Mouse (Mus musculus): ENCODE measurements around the gene Trex1.

DNA sequence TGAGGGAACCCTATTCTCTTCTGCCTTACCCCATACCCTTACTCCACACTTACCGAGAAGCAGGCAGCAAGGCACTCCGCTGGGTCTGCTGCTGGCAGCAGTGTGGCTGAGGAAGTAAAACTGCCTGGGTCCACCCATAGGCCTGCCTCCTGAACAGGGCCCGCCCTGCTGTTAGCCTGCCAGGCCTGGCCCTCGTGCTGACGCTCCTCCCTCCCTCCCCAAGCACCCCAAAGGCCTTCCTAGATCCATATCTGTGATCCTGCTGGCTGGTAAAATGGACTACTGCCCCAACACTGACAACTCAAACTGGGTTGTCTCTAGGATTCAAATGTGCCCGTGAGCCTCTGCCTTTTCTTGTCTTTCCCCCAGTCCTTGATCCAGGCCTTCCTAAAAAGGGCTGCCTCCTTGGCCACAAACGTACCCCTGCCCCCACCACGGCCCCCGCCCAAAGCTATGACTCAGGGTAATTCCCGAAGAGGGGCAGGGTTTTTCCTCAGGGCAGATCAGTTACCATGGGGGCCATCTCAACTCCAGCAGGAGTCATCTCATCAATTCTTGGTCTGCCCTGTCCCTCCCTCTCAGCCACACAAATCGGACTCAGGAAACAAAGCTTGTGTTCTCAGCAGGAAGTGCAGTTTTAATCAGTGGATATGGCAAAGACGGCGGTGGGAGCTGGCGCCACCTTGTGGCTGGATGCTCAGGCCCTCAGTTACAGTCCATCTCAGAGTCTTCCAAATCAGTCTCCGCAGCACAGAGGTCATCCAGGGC, at the start of gene Trex1:
- TF ChIP-seq CTCF (IDR thresholded peaks at IDR 0.05; ENCODE audit: insufficient read depth, low read depth, low read length) (peak; percentile 92), POLR2A (IDR thresholded peaks at IDR 0.05; ENCODE audit: insufficient read depth, low read depth, low read length) (no peak)
